Mouse (Mus musculus) hindbrain, embryonic 16.5 days (tissue): ENCODE measurements around the gene Fjx1. TPM values are rescaled to one million over a fixed set of nuclear protein-coding genes. Genes with fewer than 3 reads are reported as not detected.

Source experiments
- ATAC-seq: fragments of 200-750 bp; cut with Nextera tagmentation; 2 replicates; pipeline ENCODE4 v1.8.0; 2017; ENCODE audit warnings: moderate TSS enrichment, moderate library complexity
- H3K27ac ChIP-seq: fragments of 300-500 bp; sonication (generic); 2 replicates; pipeline ENCODE4 v1.5.1; 2014; ENCODE audit warnings: low read depth, mild to moderate bottlenecking, control low read depth, low read length, moderate library complexity
- H3K27me3 ChIP-seq: fragments of 300-500 bp; sonication (generic); replicated peaks from 2 replicates; pipeline ENCODE4 v1.6.1; 2014; ENCODE audit warnings: low read length; ENCODE audit not compliant: control insufficient read depth, insufficient read depth
- H3K36me3 ChIP-seq: fragments of 300-500 bp; sonication (generic); 2 replicates; pipeline ENCODE4 v1.6.1; 2014; ENCODE audit warnings: mild to moderate bottlenecking, low read length, moderate library complexity, mixed read lengths; ENCODE audit not compliant: control insufficient read depth, insufficient read depth
- H3K4me1 ChIP-seq: fragments of 300-500 bp; sonication (generic); 2 replicates; pipeline ENCODE4 v1.6.1; 2014; ENCODE audit warnings: low read depth, low read length; ENCODE audit not compliant: control insufficient read depth, insufficient read depth
- H3K4me2 ChIP-seq: fragments of 300-500 bp; sonication (generic); 2 replicates; pipeline ENCODE4 v1.6.1; 2014; ENCODE audit warnings: mild to moderate bottlenecking, low read length, control low read depth, moderate library complexity
- H3K4me3 ChIP-seq: fragments of 300-500 bp; sonication (generic); 2 replicates; pipeline ENCODE4 v1.5.1; 2014; ENCODE audit warnings: mild to moderate bottlenecking, low read length, control low read depth, moderate library complexity
- H3K9ac ChIP-seq: fragments of 300-500 bp; sonication (generic); 2 replicates; pipeline ENCODE4 v1.6.1; 2014; ENCODE audit warnings: low read depth, mild to moderate bottlenecking, control low read depth, low read length, moderate library complexity
- H3K9me3 ChIP-seq: fragments of 300-500 bp; sonication (generic); 2 replicates; pipeline ENCODE4 v1.6.1; 2014; ENCODE audit warnings: mild to moderate bottlenecking, low read length, moderate library complexity; ENCODE audit not compliant: control insufficient read depth
- WGBS: fragments of 180-500 bp; shearing (Covaris S2); extraction: QIAGEN DNeasy Blood & Tissue Kit; methylation state at CpG from one replicate; pipeline ENCODE4 v1.1.7; 2014; 5-methylcytosine and 5-hydroxymethylcytosine counted together
- polyA plus RNA-seq: library from polyadenylated mRNA; unstranded; fragments of >200 nt; fragmentation: Nextera tagmentation; extraction: Ambion mirVana; gene quantifications from 2 replicates; pipeline ENCODE4 v1.2.1, GENCODE M21; 2015

Fjx1 gene
- polyA plus RNA-seq, 1 experiment from 2014 or later, result 24.8 TPM

DNA sequence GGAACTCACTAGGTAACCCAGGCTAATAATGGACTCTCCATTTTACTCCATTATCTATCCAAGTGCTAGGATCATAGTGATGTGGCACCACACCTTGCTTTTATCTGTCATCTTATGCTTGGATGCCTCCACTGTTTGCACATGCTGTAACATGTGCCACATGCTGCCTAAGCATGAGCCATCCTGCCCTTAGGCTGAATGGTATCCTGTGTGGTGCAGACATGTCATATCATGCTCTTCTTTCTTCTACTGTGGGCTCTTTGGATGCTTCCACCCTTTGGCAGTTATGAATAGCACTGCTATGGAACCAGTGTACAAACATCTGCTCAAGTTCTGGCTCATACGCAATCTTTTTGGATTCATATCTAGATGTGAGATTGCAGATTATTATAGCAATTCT, 18.4 kb downstream of the Fjx1 start:
- H3K27me3 ChIP-seq, result no peaks in the 10 kb centered on the region
- no peak for ATAC-seq
- no peak overlapping the region for H3K4me2 ChIP-seq
- no peaks in the 10 kb centered on the region for H3K9me3 ChIP-seq
- H3K4me1 ChIP-seq, result no peaks in the 10 kb centered on the region
- no peak overlapping the region for H3K9ac ChIP-seq
- no peak overlapping the region for H3K4me3 ChIP-seq
- 97% methylated on average over 1 of the region's 1 CpGs for WGBS
- no peaks in the 10 kb centered on the region for H3K36me3 ChIP-seq
- H3K27ac ChIP-seq, result no peak overlapping the region

DNA sequence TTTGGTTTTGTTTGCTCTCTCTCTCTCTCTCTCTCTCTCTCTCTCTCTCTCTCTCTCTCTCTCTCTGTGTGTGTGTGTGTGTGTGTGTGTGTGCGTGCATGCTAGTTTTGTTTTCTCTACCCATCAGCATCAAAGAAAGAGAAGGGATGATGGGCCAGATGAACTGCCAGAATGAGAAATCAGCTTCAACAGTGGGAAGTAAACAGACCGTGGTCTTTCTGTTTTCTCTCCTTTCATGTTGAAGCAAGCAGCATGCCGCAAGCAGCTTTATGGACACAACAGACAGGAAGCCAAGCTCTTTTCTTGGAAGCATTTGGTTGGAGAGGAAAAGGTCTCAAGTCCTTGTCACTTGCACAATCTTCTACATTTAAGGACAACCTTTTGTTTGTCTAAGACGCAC, 21.2 kb downstream of the Fjx1 start:
- ATAC-seq, result no peak
- Histone ChIP-seq H3K4me3 (no peak overlapping the region), H3K4me2 (no peak overlapping the region), H3K9me3 (no peaks in the 10 kb centered on the region), H3K27me3 (no peaks in the 10 kb centered on the region), H3K9ac (no peak overlapping the region), H3K36me3 (no peaks in the 10 kb centered on the region), H3K27ac (no peak overlapping the region), H3K4me1 (no peaks in the 10 kb centered on the region)
- WGBS, result 49% methylated on average over 4 of the region's 4 CpGs

DNA sequence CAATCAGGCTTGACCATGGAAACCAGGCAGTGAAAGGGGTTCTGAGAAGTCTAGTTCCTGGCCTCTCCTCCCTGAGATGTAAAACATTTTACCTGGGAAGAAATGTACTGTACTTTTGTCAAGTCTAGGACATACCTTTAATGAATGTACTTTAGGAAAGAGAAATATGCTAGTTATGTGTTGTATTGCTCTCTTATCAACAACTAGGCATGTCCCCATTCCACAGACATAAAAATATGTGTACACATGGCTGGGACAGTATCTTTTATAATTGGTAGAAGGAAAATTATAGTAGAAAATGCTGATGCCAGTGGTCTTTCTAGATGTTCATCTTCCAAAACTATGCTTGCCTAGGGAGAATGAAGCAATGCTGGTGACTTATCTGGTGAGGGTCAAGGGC, 24.3 kb downstream of the Fjx1 start:
- ATAC-seq, result no peak
- H3K4me1 ChIP-seq, result no peaks in the 10 kb centered on the region
- no peak overlapping the region for H3K4me2 ChIP-seq
- no peaks in the 10 kb centered on the region for H3K9me3 ChIP-seq
- no peaks in the 10 kb centered on the region for H3K36me3 ChIP-seq
- H3K27me3 ChIP-seq, result no peaks in the 10 kb centered on the region
- H3K9ac ChIP-seq, result no peak overlapping the region
- H3K27ac ChIP-seq, result no peak overlapping the region
- H3K4me3 ChIP-seq, result no peak overlapping the region

DNA sequence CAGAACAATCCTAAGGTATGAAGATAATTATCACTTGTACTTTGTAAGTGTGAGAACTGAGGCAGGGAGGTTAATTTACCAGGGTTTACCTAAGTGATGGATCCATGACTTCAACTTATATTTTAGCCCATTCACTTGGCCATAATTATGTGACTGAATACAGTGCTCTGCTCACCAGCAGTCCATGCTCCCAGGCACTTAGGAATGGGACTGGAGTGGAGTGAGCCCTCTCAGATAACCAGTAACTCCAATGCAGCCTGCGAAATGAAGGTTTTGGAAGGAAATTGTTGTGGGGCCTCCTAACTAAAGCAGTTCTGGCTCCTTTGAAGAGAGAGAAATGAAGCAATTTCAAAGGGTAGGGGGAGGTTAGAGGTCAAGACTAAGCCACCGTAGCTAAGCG, 25.9 kb downstream of the Fjx1 start:
- H3K4me1 ChIP-seq, result no peaks in the 10 kb centered on the region
- no peak overlapping the region for H3K9ac ChIP-seq
- no peak overlapping the region for H3K4me2 ChIP-seq
- WGBS, result 51% methylated on average over 3 of the region's 3 CpGs
- H3K27ac ChIP-seq, result no peak overlapping the region
- no peak for ATAC-seq
- no peaks in the 10 kb centered on the region for H3K9me3 ChIP-seq
- H3K27me3 ChIP-seq, result no peaks in the 10 kb centered on the region
- H3K4me3 ChIP-seq, result no peak overlapping the region
- no peaks in the 10 kb centered on the region for H3K36me3 ChIP-seq

DNA sequence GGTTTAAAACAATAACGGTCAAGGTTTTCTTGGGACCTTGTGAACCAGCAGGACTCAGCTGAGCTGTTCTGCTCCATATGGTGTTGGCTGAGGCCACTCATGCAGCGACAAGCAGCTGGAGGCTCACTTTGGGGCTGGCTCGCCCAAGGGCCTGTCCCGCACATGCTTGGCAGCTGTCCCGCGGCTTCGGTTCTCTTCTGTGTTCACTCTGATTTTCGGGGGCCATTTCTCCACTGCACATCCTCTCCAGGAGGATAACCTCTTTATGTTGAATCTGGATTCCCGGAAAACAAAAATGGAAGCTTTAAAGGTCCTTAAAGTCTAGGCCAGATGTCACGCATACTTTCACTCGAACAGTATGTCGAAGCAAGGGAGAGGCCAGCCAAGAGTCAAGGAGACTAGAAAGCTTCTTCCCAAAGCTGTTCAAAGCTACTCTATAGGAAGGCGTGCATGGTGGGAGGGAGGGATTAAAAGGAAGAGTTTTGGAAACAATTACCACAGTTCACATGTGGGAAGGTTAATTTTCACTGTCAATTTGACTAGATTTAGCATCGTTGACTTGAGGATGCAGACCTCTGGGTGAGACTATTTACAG, 36.1 kb downstream of the Fjx1 start:
- 78% methylated on average over 14 of the region's 14 CpGs for WGBS
- Histone ChIP-seq H3K36me3 (no peaks in the 10 kb centered on the region), H3K27ac (no peak overlapping the region), H3K4me3 (no peak overlapping the region), H3K4me1 (no peaks in the 10 kb centered on the region), H3K9ac (no peak overlapping the region), H3K27me3 (no peaks in the 10 kb centered on the region), H3K9me3 (no peaks in the 10 kb centered on the region), H3K4me2 (no peak overlapping the region)
- no peak for ATAC-seq

DNA sequence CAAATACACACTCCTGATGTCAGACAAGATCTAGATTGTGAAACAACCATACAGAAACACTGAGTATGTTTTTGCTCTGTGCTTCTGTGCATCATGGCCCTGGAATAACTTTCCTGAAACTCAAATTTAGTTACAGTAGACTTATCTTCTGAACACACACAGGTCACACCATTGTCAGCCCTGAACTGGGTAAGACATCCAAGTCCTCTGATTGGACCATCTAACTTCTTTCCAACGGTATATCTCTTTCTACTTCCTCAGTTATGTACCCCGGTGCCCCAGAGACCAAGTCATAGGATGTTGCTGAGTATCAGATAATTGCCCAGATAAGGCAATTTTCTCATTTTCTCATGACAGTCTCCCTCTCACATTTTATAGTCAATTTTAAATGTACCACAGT, 39.6 kb downstream of the Fjx1 start:
- Histone ChIP-seq H3K4me3 (no peak overlapping the region), H3K27ac (no peak overlapping the region), H3K9ac (no peak overlapping the region), H3K27me3 (no peaks in the 10 kb centered on the region), H3K9me3 (no peaks in the 10 kb centered on the region), H3K4me2 (no peak overlapping the region), H3K36me3 (no peaks in the 10 kb centered on the region), H3K4me1 (0 out of 2 replicates have a peak, but pooled peaks cover 2% of the 10 kb centered on the region)
- ATAC-seq, result no peak
- whole genome bisulfite sequencing, result 86% methylated on average over 2 of the region's 2 CpGs

DNA sequence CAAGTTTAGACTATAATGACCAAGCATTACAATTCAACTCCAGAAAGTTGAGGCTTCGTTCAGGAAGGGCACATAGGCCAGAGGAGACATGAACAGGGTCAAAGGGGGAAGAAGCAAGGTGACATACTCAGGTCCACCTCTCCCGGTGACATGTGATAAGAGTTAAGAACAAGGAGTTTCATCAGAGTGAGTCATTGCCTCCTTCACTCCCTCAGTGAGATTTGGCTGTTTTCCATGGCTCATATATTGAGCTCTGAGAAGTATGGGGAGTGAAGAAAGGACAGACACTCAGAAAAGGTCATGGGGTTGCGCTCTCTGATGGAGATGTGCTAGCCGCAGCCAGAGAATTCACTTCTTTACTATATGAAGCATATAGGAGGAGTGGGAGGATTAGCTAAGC, 41.7 kb downstream of the Fjx1 start:
- no peak for ATAC-seq
- no peaks in the 10 kb centered on the region for H3K36me3 ChIP-seq
- no peak overlapping the region for H3K4me3 ChIP-seq
- WGBS, result 86% methylated on average over 4 of the region's 4 CpGs
- H3K9me3 ChIP-seq, result no peaks in the 10 kb centered on the region
- H3K27me3 ChIP-seq, result no peaks in the 10 kb centered on the region
- no peak overlapping the region for H3K4me2 ChIP-seq
- H3K9ac ChIP-seq, result no peak overlapping the region
- H3K27ac ChIP-seq, result no peak overlapping the region
- peaks cover 2% of the 10 kb centered on the region; the same call in 1 of the 2 replicates for H3K4me1 ChIP-seq

DNA sequence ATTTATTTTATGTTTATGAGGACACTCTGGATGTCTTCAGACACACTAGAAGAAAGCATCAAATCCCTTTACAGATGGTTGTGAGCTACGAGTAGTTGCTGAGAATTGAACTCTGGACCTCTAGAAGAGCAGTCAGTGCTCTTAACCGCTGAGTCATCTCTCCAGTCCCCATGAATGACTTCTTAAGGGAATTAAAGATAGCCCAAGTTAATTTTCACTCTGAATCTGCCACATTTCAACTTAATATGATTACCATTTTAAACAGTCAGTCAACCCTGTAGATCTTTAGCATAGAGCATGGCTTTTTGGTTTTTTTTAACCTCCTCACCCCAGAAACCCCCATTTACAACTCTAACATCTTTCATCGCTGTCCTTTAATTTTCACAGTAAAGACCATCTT, 42.6 kb downstream of the Fjx1 start:
- no peak overlapping the region for H3K4me3 ChIP-seq
- WGBS, result 91% methylated on average over 3 of the region's 3 CpGs
- H3K9ac ChIP-seq, result no peak overlapping the region
- no peak overlapping the region for H3K27ac ChIP-seq
- H3K4me1 ChIP-seq, result peaks cover 2% of the 10 kb centered on the region; the same call in 1 of the 2 replicates
- ATAC-seq, result no peak
- no peak overlapping the region for H3K4me2 ChIP-seq
- no peaks in the 10 kb centered on the region for H3K36me3 ChIP-seq
- H3K9me3 ChIP-seq, result no peaks in the 10 kb centered on the region
- no peaks in the 10 kb centered on the region for H3K27me3 ChIP-seq

DNA sequence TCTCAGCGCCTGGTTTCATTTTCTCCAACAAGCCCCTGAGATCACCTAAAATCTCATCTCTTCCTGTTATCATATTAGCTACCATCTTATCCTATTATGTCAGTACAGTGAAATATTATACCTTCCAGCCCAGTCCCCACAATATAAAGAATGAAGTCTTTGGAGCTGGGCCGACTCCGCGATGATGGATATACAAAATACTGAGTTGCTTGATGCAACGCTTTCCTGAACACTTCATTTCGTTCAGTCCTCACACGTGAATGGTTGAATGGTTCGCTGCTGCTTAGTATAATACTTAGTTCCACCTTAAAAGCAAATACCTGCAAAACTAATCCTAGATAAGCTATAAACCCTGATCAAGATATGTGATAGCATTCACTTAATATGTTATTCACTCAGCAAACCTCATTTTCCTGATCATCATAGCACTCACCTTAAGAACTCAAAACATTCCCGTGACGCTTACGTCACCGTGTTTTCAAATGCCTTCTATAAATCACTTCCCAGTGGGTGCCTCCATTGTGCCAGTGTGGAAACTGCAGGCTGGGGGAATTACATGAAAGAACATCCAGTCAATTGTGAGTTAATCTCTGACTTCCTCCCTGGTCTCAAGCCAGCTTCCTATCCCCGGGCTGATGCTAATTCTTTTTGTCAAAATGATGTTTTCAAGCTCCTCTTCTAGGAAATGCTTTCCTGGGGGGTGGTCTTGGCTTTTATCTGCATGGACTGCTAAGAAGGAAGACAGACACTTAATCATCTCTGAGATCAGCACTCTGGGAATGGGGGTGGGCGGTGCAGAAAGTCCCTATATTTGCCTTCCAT, 44.7 kb downstream of the Fjx1 start, which contains the start of gene Trim44:
Gene Trim44 (minus strand): TSS at position 466 of the 822 bp plus-strand sequence.
- Histone ChIP-seq H3K4me3 (no peak within 1 kb of the TSS), H3K9ac (no peak within 1 kb of the TSS), H3K4me2 (peak within 1 kb of the TSS; percentile 34), H3K4me1 (peaks cover 2% of the 10 kb centered on the region; the same call in 1 of the 2 replicates), H3K27ac (no peak within 1 kb of the TSS), H3K36me3 (no peaks in the 10 kb centered on the region), H3K27me3 (no peaks in the 10 kb centered on the region; the same call in 1 of the 2 replicates), H3K9me3 (no peaks in the 10 kb centered on the region)
- peak; percentile 56 for ATAC-seq
- 26% methylated on average over 14 of the region's 14 CpGs for WGBS
